Mouse (Mus musculus) hindbrain, embryonic 13.5 days (tissue): Measurements from ENCODE around the gene Olfr441. TPM values are rescaled to one million over a fixed set of nuclear protein-coding genes. Genes with fewer than 3 reads are reported as not detected.
"Not testable (repeated sequence)": the region's sequence is repeated elsewhere in the genome, so short reads cannot be mapped to it uniquely, and the experiment has no call there.

Experiments
- ATAC-seq: fragments of 200-750 bp; cut with Nextera tagmentation; 2 replicates; pipeline ENCODE4 v1.8.0; 2017; ENCODE audit warnings: moderate TSS enrichment; ENCODE audit not compliant: low FRiP score
- H3K27ac ChIP-seq: fragments of 300-500 bp; sonication (generic); 2 replicates; pipeline ENCODE4 v1.5.1; 2015; ENCODE audit warnings: inconsistent platforms, mild to moderate bottlenecking, moderate library complexity
- H3K27me3 ChIP-seq: fragments of 300-500 bp; sonication (generic); 2 replicates; pipeline ENCODE4 v1.6.1; 2015; ENCODE audit warnings: mild to moderate bottlenecking, inconsistent platforms
- H3K36me3 ChIP-seq: fragments of 300-500 bp; sonication (generic); 2 replicates; pipeline ENCODE4 v1.6.1; 2015; ENCODE audit warnings: mild to moderate bottlenecking, inconsistent platforms
- H3K4me1 ChIP-seq: fragments of 300-500 bp; sonication (generic); replicated peaks from 2 replicates; pipeline ENCODE4 v1.6.1; 2015; ENCODE audit warnings: inconsistent platforms
- H3K4me2 ChIP-seq: fragments of 300-500 bp; sonication (generic); 2 replicates; pipeline ENCODE4 v1.6.1; 2015; ENCODE audit warnings: inconsistent platforms, mild to moderate bottlenecking, moderate library complexity
- H3K4me3 ChIP-seq: fragments of 300-500 bp; sonication (generic); 2 replicates; pipeline ENCODE4 v1.5.1; 2015; ENCODE audit warnings: mild to moderate bottlenecking, inconsistent platforms
- H3K9ac ChIP-seq: fragments of 300-500 bp; sonication (generic); 2 replicates; pipeline ENCODE4 v1.6.1; 2015; ENCODE audit warnings: mild to moderate bottlenecking, inconsistent platforms
- H3K9me3 ChIP-seq: fragments of 300-500 bp; sonication (generic); 2 replicates; pipeline ENCODE4 v1.6.1; 2016; ENCODE audit warnings: inconsistent platforms
- WGBS: fragments of 180-500 bp; shearing (Covaris S2); methylation state at CpG from one replicate; pipeline ENCODE4 v1.1.7; 2015; 5-methylcytosine and 5-hydroxymethylcytosine counted together
- polyA plus RNA-seq: library from polyadenylated mRNA; unstranded; fragments of >200 nt; fragmentation: Nextera tagmentation; extraction: Ambion mirVana; gene quantifications from 2 replicates; pipeline ENCODE4 v1.2.1, GENCODE M21; 2015

The Olfr441 gene
- polyA plus RNA-seq = not detected in 2 replicates

DNA sequence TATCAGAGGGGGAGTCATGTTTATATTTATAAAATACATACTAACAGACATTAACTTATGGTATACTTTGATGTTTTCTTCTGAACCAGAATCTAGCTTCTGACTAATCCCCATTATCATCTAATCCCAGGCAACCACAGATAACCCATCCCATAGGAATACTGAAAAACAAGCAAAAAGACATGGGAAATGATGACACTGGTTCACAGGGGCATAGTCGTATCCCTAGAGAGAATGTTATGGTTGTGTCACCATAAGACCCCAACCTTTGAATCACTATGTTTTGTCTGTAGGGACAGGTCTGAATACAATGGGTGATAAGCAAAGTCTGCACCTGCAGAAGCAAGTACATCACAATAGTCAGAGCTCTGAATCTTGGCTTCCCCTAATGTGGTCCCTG, at the start of gene Olfr441:
Gene Olfr441, plus strand, starts transcription at position 301 of the 400 bp plus-strand sequence.
- not testable (repeated sequence) for H3K4me1 ChIP-seq, H3K36me3 ChIP-seq, H3K9ac ChIP-seq, H3K27me3 ChIP-seq, H3K4me2 ChIP-seq, H3K27ac ChIP-seq, H3K4me3 ChIP-seq, ATAC-seq, H3K9me3 ChIP-seq
- 85% methylated on average over 1 of the region's 1 CpGs for WGBS

GRCm38 (mm10) chr6:43078750-43079149, 27.4 kb upstream of the Olfr441 start:
- H3K9ac ChIP-seq = no peak overlapping the region
- no peak for ATAC-seq
- no peaks in the 10 kb centered on the region for H3K36me3 ChIP-seq
- 19% methylated on average over 2 of the region's 2 CpGs for WGBS
- no peaks in the 10 kb centered on the region for H3K4me1 ChIP-seq
- no peak overlapping the region for H3K4me2 ChIP-seq
- H3K9me3 ChIP-seq = no peaks in the 10 kb centered on the region
- no peak overlapping the region for H3K27ac ChIP-seq
- no peak overlapping the region for H3K4me3 ChIP-seq
- H3K27me3 ChIP-seq = no peaks in the 10 kb centered on the region

GRCm38 (mm10) chr6:43081405-43081804, 24.8 kb upstream of the Olfr441 start:
- H3K4me3 ChIP-seq, H3K9me3 ChIP-seq, H3K27me3 ChIP-seq, H3K36me3 ChIP-seq, H3K27ac ChIP-seq, H3K9ac ChIP-seq, H3K4me2 ChIP-seq, ATAC-seq, H3K4me1 ChIP-seq: not testable (repeated sequence)

DNA sequence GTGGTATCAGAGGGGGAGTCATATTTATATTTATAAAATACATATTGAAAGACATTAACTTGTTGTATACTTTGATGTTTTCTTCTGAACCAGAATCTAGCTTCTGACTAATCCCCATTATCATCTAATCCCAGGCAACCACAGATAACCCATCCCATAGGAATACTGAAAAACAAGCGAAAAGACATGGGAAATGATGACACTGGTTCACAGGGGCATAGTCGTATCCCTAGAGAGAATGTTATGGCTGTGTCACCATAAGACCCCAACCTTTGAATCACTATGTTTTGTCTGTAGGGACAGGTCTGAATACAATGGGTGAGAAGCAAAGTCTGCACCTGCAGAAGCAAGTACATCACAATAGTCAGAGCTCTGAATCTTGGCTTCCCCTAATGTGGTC, 40.1 kb downstream of the Olfr441 start, which contains the start of gene Olfr237-ps1:
Gene Olfr237-ps1, plus strand, starts transcription at position 301 of the 400 bp plus-strand sequence.
- not testable (repeated sequence) for H3K36me3 ChIP-seq, H3K4me1 ChIP-seq
- 93% methylated on average over 2 of the region's 2 CpGs for WGBS

GRCm38 (mm10) chr6:43159502-43159901, 53.3 kb downstream of the Olfr441 start:
- Histone ChIP-seq H3K36me3 (no peaks in the 10 kb centered on the region), H3K27ac (no peak overlapping the region), H3K4me3 (no peak overlapping the region), H3K4me2 (no peak overlapping the region), H3K9ac (no peak overlapping the region), H3K27me3 (no peaks in the 10 kb centered on the region), H3K4me1 (no peaks in the 10 kb centered on the region), H3K9me3 (no peaks in the 10 kb centered on the region)
- WGBS = 45% methylated on average over 1 of the region's 1 CpGs
- ATAC-seq = no peak

More for the DNA sequence above, 40.1 kb downstream of the Olfr441 start, which contains the start of gene Olfr237-ps1:
- H3K4me3 ChIP-seq, H3K9me3 ChIP-seq, H3K9ac ChIP-seq, ATAC-seq, H3K27me3 ChIP-seq, H3K27ac ChIP-seq, H3K4me2 ChIP-seq: not testable (repeated sequence)

DNA sequence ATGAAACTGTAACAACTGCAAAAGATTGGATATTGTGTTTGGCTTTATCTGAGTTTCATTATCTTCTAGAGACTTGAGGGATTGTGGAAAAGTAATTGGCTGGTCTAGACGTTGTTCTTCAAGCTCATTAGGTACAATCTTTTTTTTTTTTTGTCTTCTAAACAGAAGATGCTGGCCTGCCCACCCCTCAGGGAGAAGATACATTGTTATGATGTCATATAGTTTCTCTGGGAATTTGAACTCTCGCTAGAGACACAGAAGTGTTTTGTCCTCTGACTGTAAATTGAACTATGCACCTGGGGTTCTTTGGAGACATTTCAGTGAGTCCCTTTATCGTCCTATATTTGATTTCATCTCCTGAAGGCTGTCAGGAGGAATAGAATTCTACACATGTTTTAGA, 56.8 kb downstream of the Olfr441 start, which contains the start of gene Olfr437:
Gene Olfr437, plus strand, starts transcription at position 301 of the 400 bp plus-strand sequence.
- 73% methylated on average over 3 of the region's 3 CpGs for WGBS
- no peak for ATAC-seq
- H3K4me1 ChIP-seq = no peaks in the 10 kb centered on the region

GRCm38 (mm10) chr6:43167246-43167645, 61.1 kb downstream of the Olfr441 start:
- no peak for ATAC-seq
- Histone ChIP-seq H3K36me3 (no peaks in the 10 kb centered on the region), H3K4me3 (no peak overlapping the region), H3K27ac (no peak overlapping the region), H3K9ac (no peak overlapping the region), H3K27me3 (no peaks in the 10 kb centered on the region), H3K4me1 (no peaks in the 10 kb centered on the region), H3K9me3 (no peaks in the 10 kb centered on the region), H3K4me2 (no peak overlapping the region)
- 96% methylated on average over 4 of the region's 4 CpGs for WGBS

More for the DNA sequence above, 56.8 kb downstream of the Olfr441 start, which contains the start of gene Olfr437:
- no peak within 1 kb of the TSS for H3K27ac ChIP-seq
- no peaks in the 10 kb centered on the region for H3K36me3 ChIP-seq
- no peaks in the 10 kb centered on the region for H3K9me3 ChIP-seq
- no peak within 1 kb of the TSS for H3K4me3 ChIP-seq
- H3K27me3 ChIP-seq = no peaks in the 10 kb centered on the region
- no peak within 1 kb of the TSS for H3K4me2 ChIP-seq
- no peak within 1 kb of the TSS for H3K9ac ChIP-seq

Other genes starting within 250 kb of the Olfr441 start
- not detected in 2 replicates for gene Olfr448, start 215.9 kb upstream of the Olfr441 start, polyA plus RNA-seq
- not detected in 2 replicates for gene Olfr447, start 197.5 kb upstream of the Olfr441 start, polyA plus RNA-seq
- not detected in 2 replicates for gene Olfr446, start 185.0 kb upstream of the Olfr441 start, polyA plus RNA-seq
- not detected in 2 replicates for gene Olfr444, start 157.3 kb upstream of the Olfr441 start, polyA plus RNA-seq
- gene Olfr237-ps1, start 40.2 kb downstream of the Olfr441 start, polyA plus RNA-seq = not detected in 2 replicates
- gene Olfr437, start 56.9 kb downstream of the Olfr441 start, polyA plus RNA-seq = not detected in 2 replicates
- not detected in 2 replicates for gene Olfr13, start 65.8 kb downstream of the Olfr441 start, polyA plus RNA-seq
- not detected in 2 replicates for gene Olfr435, start 90.8 kb downstream of the Olfr441 start, polyA plus RNA-seq
- gene Olfr434, start 106.7 kb downstream of the Olfr441 start, polyA plus RNA-seq = not detected in 2 replicates
- not detected in 2 replicates for gene Olfr47, start 125.2 kb downstream of the Olfr441 start, polyA plus RNA-seq
- gene Arhgef5, start 159.2 kb downstream of the Olfr441 start, polyA plus RNA-seq = 2.3 and 2.4 TPM in 2 replicates
- 0.19 TPM in 1 of 2 replicates, not detected in the other for gene Nobox, start 203.2 kb downstream of the Olfr441 start, polyA plus RNA-seq